Mouse (Mus musculus): ENCODE data around the gene Rhox4e. TPM values are rescaled to one million over a fixed set of nuclear protein-coding genes. Genes with fewer than 3 reads are reported as not detected.
"Not testable (repeated sequence)": the region's sequence is repeated elsewhere in the genome, so short reads cannot be mapped to it uniquely, and the experiment has no call there.

Gene Rhox4e
- 0.09 TPM in 1 of 2 replicates, not detected in the other for polyA plus RNA-seq (2012; ENCODE audit: insufficient read depth, low replicate concordance)

DNA sequence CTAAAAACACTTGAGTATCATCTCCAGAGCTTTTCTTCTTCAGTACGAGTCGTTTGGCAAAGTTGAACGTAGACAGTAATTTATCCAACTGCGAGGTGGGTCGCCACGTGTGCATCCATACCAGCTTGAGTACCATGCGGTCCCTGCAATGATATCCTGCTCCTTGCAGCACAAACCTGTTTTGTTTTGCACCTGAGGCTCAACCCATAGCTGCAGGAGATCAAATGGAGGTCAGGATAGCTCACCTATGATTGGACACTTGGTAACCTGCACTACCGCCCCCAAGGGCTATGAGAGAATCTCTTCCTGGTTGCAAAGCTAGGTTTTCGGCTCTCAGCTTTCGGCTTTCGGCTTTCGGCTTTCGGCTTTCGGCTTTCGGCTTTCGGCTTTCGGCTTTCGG lies at the start of gene Rhox4e:
Rhox4e (plus strand) TSS at position 301 of the 400 bp plus-strand sequence.
- H3K9me3 ChIP-seq; H3K27me3 ChIP-seq (replicated peaks); H3K4me3 ChIP-seq (replicated peaks); H3K36me3 ChIP-seq (replicated peaks; ENCODE audit: low read length); H3K4me1 ChIP-seq: not testable (repeated sequence)

DNA sequence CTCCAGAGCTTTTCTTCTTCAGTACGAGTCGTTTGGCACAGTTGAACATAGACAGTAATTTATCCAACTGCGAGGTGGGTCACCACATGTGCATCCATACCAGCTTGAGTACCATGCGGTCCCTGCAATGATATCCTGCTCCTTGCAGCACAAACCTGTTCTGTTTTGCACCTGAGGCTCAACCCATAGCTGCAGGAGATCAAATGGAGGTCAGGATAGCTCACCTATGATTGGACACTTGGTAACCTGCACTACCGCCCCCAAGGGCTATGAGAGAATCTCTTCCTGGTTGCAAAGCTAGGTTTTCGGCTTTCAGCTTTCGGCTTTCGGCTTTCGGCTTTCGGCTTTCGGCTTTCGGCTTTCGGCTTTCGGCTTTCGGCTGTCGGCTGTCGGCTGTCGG lies 43.2 kb upstream of the Rhox4e start, which contains the start of gene Rhox4d:
Rhox4d (plus strand) TSS at position 301 of the 400 bp plus-strand sequence.
- not testable (repeated sequence) for H3K4me1 ChIP-seq; H3K27me3 ChIP-seq (replicated peaks); H3K4me3 ChIP-seq (replicated peaks); H3K9me3 ChIP-seq; H3K36me3 ChIP-seq (replicated peaks; ENCODE audit: low read length)

DNA sequence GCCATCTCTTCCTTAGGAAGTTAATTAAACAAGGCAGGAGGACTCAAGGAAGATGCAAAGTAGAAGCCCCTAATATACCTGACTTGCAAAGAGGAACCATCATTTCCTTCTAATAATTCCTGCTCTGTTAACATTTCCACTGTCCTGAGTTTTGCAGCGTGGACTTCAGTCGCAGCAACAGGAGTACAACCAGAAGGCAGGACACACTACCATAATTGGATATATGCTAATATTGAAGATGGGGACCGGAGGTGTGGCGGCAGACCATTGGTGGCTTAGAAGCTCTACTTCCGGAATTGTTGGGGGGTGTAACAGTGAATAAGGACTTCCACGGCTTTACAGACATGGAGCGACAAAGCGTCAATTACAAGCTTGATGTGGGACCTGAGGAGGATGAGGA lies 27.1 kb upstream of the Rhox4e start, which contains the start of gene Rhox2e:
Rhox2e (plus strand) TSS at position 301 of the 400 bp plus-strand sequence.
- H3K9me3 ChIP-seq; H3K4me1 ChIP-seq; H3K27me3 ChIP-seq (replicated peaks); H3K4me3 ChIP-seq (replicated peaks); H3K36me3 ChIP-seq (replicated peaks; ENCODE audit: low read length): not testable (repeated sequence)

DNA sequence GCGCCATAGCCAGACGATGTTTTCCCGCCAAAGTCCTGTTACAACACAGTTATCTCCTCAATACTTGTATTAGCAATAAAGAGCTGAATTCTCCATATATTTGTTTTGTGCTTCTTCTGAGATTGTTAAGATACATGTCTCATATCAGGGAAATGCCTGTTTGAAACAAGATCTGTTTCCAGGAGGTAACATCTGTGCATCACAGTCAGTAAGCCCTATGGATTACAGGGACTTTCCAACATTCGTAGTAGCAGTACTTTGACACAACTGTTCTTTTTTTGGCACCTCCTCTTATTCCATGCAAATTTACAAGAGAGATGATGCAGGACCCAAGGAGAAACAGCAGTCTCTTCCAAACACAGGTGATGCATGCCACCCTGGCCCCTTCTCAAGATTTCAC lies 15.5 kb upstream of the Rhox4e start, which contains the start of gene Rhox3e:
Rhox3e (plus strand) TSS at position 301 of the 400 bp plus-strand sequence.
- not testable (repeated sequence) for H3K4me1 ChIP-seq; H3K27me3 ChIP-seq (replicated peaks); H3K4me3 ChIP-seq (replicated peaks)

DNA sequence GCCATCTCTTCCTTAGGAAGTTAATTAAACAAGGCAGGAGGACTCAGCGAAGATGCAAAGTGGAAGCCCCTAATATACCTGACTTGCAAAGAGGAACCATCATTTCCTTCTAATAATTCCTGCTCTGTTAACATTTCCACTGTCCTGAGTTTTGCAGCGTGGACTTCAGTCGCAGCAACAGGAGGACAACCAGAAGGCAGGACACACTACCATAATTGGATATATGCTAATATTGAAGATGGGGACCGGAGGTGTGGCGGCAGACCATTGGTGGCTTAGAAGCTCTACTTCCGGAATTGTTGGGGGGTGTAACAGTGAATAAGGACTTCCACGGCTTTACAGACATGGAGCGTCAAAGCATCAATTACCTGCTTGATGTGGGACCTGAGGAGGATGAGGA lies 13.9 kb downstream of the Rhox4e start, which contains the start of gene Rhox2f:
Rhox2f (plus strand) TSS at position 301 of the 400 bp plus-strand sequence.
- not testable (repeated sequence) for H3K27me3 ChIP-seq (replicated peaks); H3K9me3 ChIP-seq; H3K4me3 ChIP-seq (replicated peaks); H3K4me1 ChIP-seq; H3K36me3 ChIP-seq (replicated peaks; ENCODE audit: low read length)

More for the DNA sequence above, 15.5 kb upstream of the Rhox4e start, which contains the start of gene Rhox3e:
- H3K9me3 ChIP-seq; H3K36me3 ChIP-seq (replicated peaks; ENCODE audit: low read length): not testable (repeated sequence)

DNA sequence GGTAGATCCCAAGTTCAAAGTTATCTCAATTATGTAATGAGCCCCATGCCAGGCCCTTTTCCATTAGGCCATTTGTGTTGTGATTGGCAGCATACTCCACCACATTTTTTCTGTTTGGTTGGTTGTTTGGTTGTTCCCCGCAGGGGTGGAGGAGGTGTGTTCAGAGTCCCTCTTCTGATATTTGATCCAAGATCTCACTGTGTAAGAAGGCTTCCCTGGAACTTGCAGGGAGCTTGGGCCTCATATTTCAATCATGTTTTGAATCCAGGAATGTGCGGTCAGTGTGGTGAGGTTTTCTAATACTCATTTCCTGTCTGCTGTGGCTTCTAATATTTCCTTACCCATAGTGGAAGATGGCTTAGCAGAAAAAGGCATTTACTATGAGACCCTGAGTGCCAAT lies 15.4 kb downstream of the Rhox4e start:
- not testable (repeated sequence) for H3K27me3 ChIP-seq (replicated peaks); H3K36me3 ChIP-seq (replicated peaks; ENCODE audit: low read length); H3K4me1 ChIP-seq; H3K9me3 ChIP-seq; H3K4me3 ChIP-seq (replicated peaks)

DNA sequence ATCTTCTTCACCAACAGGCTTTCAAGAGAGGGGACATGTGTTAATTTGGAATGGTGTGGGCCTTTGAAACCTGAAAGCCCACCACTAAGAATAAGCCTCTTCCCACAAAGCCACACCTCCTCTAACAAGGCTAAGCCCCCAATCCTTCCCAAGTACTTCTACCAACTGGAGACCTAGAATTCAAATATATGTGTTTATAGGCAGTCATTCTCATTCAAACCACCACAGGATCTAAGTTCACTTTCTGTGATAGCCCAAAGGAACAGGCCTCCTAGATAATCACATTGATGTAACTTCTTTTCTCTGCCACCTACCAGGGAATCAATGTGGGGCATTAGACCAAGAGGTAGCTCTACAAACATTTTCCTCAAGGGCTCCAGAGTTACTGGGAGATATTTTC lies 23.5 kb downstream of the Rhox4e start, which contains the start of gene Rhox3f:
Rhox3f (plus strand) TSS at position 301 of the 400 bp plus-strand sequence.
- H3K4me3 ChIP-seq (replicated peaks); H3K4me1 ChIP-seq; H3K27me3 ChIP-seq (replicated peaks); H3K36me3 ChIP-seq (replicated peaks; ENCODE audit: low read length); H3K9me3 ChIP-seq: not testable (repeated sequence)

DNA sequence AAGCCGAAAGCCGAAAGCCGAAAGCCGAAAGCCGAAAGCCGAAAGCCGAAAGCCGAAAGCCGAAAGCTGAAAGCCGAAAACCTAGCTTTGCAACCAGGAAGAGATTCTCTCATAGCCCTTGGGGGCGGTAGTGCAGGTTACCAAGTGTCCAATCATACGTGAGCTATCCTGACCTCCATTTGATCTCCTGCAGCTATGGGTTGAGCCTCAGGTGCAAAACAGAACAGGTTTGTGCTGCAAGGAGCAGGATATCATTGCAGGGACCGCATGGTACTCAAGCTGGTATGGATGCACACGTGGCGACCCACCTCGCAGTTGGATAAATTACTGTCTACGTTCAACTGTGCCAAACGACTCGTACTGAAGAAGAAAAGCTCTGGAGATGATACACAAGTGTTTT lies 50.4 kb downstream of the Rhox4e start, which contains the start of gene Rhox4f:
Rhox4f (minus strand) TSS at position 101 of the 400 bp plus-strand sequence.
- not testable (repeated sequence) for H3K9me3 ChIP-seq; H3K36me3 ChIP-seq (replicated peaks; ENCODE audit: low read length); H3K4me1 ChIP-seq; H3K27me3 ChIP-seq (replicated peaks); H3K4me3 ChIP-seq (replicated peaks)

Other genes starting within 250 kb of the Rhox4e start
- gene Rhox3a2, start 177.4 kb upstream of the Rhox4e start, polyA plus RNA-seq (2012; ENCODE audit: insufficient read depth, low replicate concordance) = not detected in 2 replicates
- not detected in 2 replicates for gene Rhox4a2, start 166.6 kb upstream of the Rhox4e start, polyA plus RNA-seq (2012; ENCODE audit: insufficient read depth, low replicate concordance)
- not detected in 2 replicates for gene Rhox2b, start 145.3 kb upstream of the Rhox4e start, polyA plus RNA-seq (2012; ENCODE audit: insufficient read depth, low replicate concordance)
- gene Rhox4b, start 124.9 kb upstream of the Rhox4e start, polyA plus RNA-seq (2012; ENCODE audit: insufficient read depth, low replicate concordance) = not detected in 2 replicates
- gene Rhox2c, start 103.7 kb upstream of the Rhox4e start, polyA plus RNA-seq (2012; ENCODE audit: insufficient read depth, low replicate concordance) = not detected in 2 replicates
- gene Rhox3c, start 98.8 kb upstream of the Rhox4e start, polyA plus RNA-seq (2012; ENCODE audit: insufficient read depth, low replicate concordance) = not detected in 2 replicates
- gene Rhox4c, start 77.1 kb upstream of the Rhox4e start, polyA plus RNA-seq (2012; ENCODE audit: insufficient read depth, low replicate concordance) = not detected in 2 replicates
- gene Rhox2d, start 64.0 kb upstream of the Rhox4e start, polyA plus RNA-seq (2012; ENCODE audit: insufficient read depth, low replicate concordance) = not detected in 2 replicates
- gene Rhox4d, start 43.1 kb upstream of the Rhox4e start, polyA plus RNA-seq (2012; ENCODE audit: insufficient read depth, low replicate concordance) = not detected in 2 replicates
- not detected in 2 replicates for gene Rhox2e, start 27.0 kb upstream of the Rhox4e start, polyA plus RNA-seq (2012; ENCODE audit: insufficient read depth, low replicate concordance)
- gene Rhox3e, start 15.4 kb upstream of the Rhox4e start, polyA plus RNA-seq (2012; ENCODE audit: insufficient read depth, low replicate concordance) = not detected in 2 replicates
- not detected in 2 replicates for gene Rhox2f, start 14.0 kb downstream of the Rhox4e start, polyA plus RNA-seq (2012; ENCODE audit: insufficient read depth, low replicate concordance)
- not detected in 2 replicates for gene Rhox3f, start 23.6 kb downstream of the Rhox4e start, polyA plus RNA-seq (2012; ENCODE audit: insufficient read depth, low replicate concordance)
- not detected in 2 replicates for gene Rhox4f, start 50.3 kb downstream of the Rhox4e start, polyA plus RNA-seq (2012; ENCODE audit: insufficient read depth, low replicate concordance)
- gene Rhox3g, start 71.2 kb downstream of the Rhox4e start, polyA plus RNA-seq (2012; ENCODE audit: insufficient read depth, low replicate concordance) = not detected in 2 replicates
- not detected in 2 replicates for gene Rhox2g, start 86.1 kb downstream of the Rhox4e start, polyA plus RNA-seq (2012; ENCODE audit: insufficient read depth, low replicate concordance)
- not detected in 2 replicates for gene Rhox4g, start 93.9 kb downstream of the Rhox4e start, polyA plus RNA-seq (2012; ENCODE audit: insufficient read depth, low replicate concordance)
- not detected in 2 replicates for gene Rhox3h, start 111.4 kb downstream of the Rhox4e start, polyA plus RNA-seq (2012; ENCODE audit: insufficient read depth, low replicate concordance)
- gene Rhox2h, start 115.9 kb downstream of the Rhox4e start, polyA plus RNA-seq (2012; ENCODE audit: insufficient read depth, low replicate concordance) = not detected in 2 replicates
- gene Rhox5, start 247.4 kb downstream of the Rhox4e start, polyA plus RNA-seq (2012; ENCODE audit: insufficient read depth, low replicate concordance) = not detected in 2 replicates